Mouse (Mus musculus) small intestine, adult 2 months (tissue): ENCODE data around the gene Fhl5.

Source experiments
- CTCF ChIP-seq: fragments of 200-500 bp; IDR thresholded peaks from 2 replicates; pipeline ENCODE4 v1.5.1; 2012; ENCODE audit warnings: low read depth, mild to moderate bottlenecking, control low read depth, inconsistent platforms, low read length, moderate library complexity, mixed read lengths; ENCODE audit not compliant: insufficient replicate concordance, insufficient read length; ENCODE audit errors: extremely low read depth
- POLR2A ChIP-seq: fragments of 200-500 bp; IDR thresholded peaks from 2 replicates; pipeline ENCODE4 v1.6.1; 2012; ENCODE audit warnings: low read depth, mild to moderate bottlenecking, control low read depth, inconsistent platforms, low read length, moderate library complexity

DNA sequence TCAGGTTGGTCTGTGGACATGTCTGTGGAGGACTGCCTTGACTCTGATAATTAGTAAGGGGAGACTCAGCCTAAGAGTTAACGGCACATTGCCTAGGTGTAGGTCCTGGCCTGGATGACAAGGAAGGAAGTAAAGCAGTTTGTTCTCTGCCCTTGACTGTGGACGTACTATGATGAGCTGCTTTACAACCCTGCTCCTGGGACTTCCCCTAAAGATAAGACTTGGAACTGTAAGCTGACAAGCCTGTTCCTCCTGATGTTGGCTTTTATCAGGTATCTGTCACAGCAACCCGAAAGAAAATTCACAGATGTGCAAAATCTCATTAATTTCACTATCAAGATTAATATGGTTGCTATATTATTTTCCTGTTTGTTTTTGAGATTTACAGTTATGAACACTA lies 24.5 kb upstream of the Fhl5 start:
- TF ChIP-seq POLR2A (no peak), CTCF (no peak)
